Mouse (Mus musculus) forebrain, embryonic 13.5 days (tissue): ENCODE results near the gene Mael. TPM values are rescaled to one million over a fixed set of nuclear protein-coding genes. Genes with fewer than 3 reads are reported as not detected.
A peak's percentile ranks its signal among the peaks of the same experiment; 100 is the strongest.

Experiments used
- ATAC-seq: fragments of 200-750 bp; cut with Nextera tagmentation; 2 replicates; pipeline ENCODE4 v1.8.0; 2017
- H3K27ac ChIP-seq: fragments of 300-500 bp; sonication (generic); 2 replicates; pipeline ENCODE4 v1.5.1; 2015; ENCODE audit warnings: inconsistent platforms, mild to moderate bottlenecking, moderate library complexity
- H3K27me3 ChIP-seq: fragments of 300-500 bp; sonication (generic); 2 replicates; pipeline ENCODE4 v1.6.1; 2015; ENCODE audit warnings: mild to moderate bottlenecking, inconsistent platforms
- H3K36me3 ChIP-seq: fragments of 300-500 bp; sonication (generic); 2 replicates; pipeline ENCODE4 v1.6.1; 2015; ENCODE audit warnings: mild to moderate bottlenecking, inconsistent platforms; ENCODE audit not compliant: poor library complexity, severe bottlenecking
- H3K4me1 ChIP-seq: fragments of 300-500 bp; sonication (generic); 2 replicates; pipeline ENCODE4 v1.6.1; 2015; ENCODE audit warnings: inconsistent platforms
- H3K4me2 ChIP-seq: fragments of 300-500 bp; sonication (generic); 2 replicates; pipeline ENCODE4 v1.6.1; 2015; ENCODE audit warnings: inconsistent platforms, mild to moderate bottlenecking, moderate library complexity
- H3K4me3 ChIP-seq: fragments of 300-500 bp; sonication (generic); 2 replicates; pipeline ENCODE4 v1.5.1; 2015; ENCODE audit warnings: mild to moderate bottlenecking, inconsistent platforms
- H3K9ac ChIP-seq: fragments of 300-500 bp; sonication (generic); 2 replicates; pipeline ENCODE4 v1.6.1; 2015; ENCODE audit warnings: mild to moderate bottlenecking, inconsistent platforms
- H3K9me3 ChIP-seq: fragments of 300-500 bp; sonication (generic); replicated peaks from 2 replicates; pipeline ENCODE4 v1.6.1; 2016; ENCODE audit warnings: inconsistent platforms
- WGBS: fragments of 180-500 bp; shearing (Covaris S2); methylation state at CpG from one replicate; pipeline ENCODE4 v1.1.7; 2015; 5-methylcytosine and 5-hydroxymethylcytosine counted together
- polyA plus RNA-seq: library from polyadenylated mRNA; unstranded; fragments of >200 nt; fragmentation: Nextera tagmentation; extraction: Ambion mirVana; gene quantifications from 2 replicates; pipeline ENCODE4 v1.2.1, GENCODE M21; 2015

Mael gene
- polyA plus RNA-seq: not detected in 2 replicates

GRCm38 (mm10) chr1:166238315-166238969 is at the start of gene Mael:
Mael (minus strand) TSS chr1:166238747.
- WGBS: 91% methylated on average over 53 of the region's 53 CpGs
- no peak within 1 kb of the TSS for H3K27ac ChIP-seq
- ATAC-seq: no peak
- H3K36me3 ChIP-seq: no peaks in the 10 kb centered on the region
- no peak within 1 kb of the TSS for H3K4me3 ChIP-seq
- H3K27me3 ChIP-seq: no peaks in the 10 kb centered on the region
- peaks cover 10% of the 10 kb centered on the region for H3K9me3 ChIP-seq
- H3K9ac ChIP-seq: no peak within 1 kb of the TSS
- no peaks in the 10 kb centered on the region for H3K4me1 ChIP-seq
- H3K4me2 ChIP-seq: no peak within 1 kb of the TSS

GRCm38 (mm10) chr1:166286231-166286630 is 47.7 kb upstream of the Mael start:
- Histone ChIP-seq H3K27ac (no peak overlapping the region), H3K36me3 (no peaks in the 10 kb centered on the region), H3K9ac (no peak overlapping the region), H3K4me3 (no peak overlapping the region), H3K4me1 (peaks cover 65% of the 10 kb centered on the region), H3K9me3 (no peaks in the 10 kb centered on the region), H3K27me3 (no peaks in the 10 kb centered on the region), H3K4me2 (peak overlapping the region; percentile 3; the same call in 1 of the 2 replicates)
- 35% methylated on average over 9 of the region's 9 CpGs for WGBS
- 0 out of 2 replicates have a peak, but pooled peaks have one; percentile 32 for ATAC-seq

DNA sequence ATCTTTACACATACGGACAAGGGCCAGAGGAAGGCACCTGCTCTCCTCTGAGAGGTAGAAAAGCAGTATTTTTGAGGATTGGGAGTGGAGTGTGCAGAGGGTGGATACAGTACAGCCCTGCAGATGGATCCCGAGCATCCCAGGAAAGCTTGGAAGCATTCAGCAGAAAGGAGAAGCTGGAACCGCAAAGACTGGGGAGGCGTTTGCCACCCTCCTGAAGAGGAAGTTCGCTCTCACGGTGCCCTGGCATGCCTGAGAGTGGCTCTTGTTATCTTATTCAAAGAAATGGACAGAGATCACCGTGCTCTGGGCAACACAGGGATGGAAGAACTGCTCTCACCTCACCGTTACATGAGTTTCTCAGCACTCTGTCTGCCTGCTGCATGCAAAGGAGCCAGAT is 45.8 kb upstream of the Mael start:
- no peaks in the 10 kb centered on the region for H3K27me3 ChIP-seq
- no peak overlapping the region for H3K4me3 ChIP-seq
- no peak for ATAC-seq
- H3K4me2 ChIP-seq: no peak overlapping the region
- no peaks in the 10 kb centered on the region for H3K36me3 ChIP-seq
- no peaks in the 10 kb centered on the region for H3K9me3 ChIP-seq
- H3K9ac ChIP-seq: 0 out of 2 replicates have a peak overlapping the region, but pooled peaks have one; percentile 27
- peaks cover 79% of the 10 kb centered on the region for H3K4me1 ChIP-seq
- H3K27ac ChIP-seq: peak overlapping the region; percentile 45
- 57% methylated on average over 8 of the region's 8 CpGs for WGBS

GRCm38 (mm10) chr1:166283451-166283850 is 44.9 kb upstream of the Mael start:
- H3K4me3 ChIP-seq: no peak overlapping the region

DNA sequence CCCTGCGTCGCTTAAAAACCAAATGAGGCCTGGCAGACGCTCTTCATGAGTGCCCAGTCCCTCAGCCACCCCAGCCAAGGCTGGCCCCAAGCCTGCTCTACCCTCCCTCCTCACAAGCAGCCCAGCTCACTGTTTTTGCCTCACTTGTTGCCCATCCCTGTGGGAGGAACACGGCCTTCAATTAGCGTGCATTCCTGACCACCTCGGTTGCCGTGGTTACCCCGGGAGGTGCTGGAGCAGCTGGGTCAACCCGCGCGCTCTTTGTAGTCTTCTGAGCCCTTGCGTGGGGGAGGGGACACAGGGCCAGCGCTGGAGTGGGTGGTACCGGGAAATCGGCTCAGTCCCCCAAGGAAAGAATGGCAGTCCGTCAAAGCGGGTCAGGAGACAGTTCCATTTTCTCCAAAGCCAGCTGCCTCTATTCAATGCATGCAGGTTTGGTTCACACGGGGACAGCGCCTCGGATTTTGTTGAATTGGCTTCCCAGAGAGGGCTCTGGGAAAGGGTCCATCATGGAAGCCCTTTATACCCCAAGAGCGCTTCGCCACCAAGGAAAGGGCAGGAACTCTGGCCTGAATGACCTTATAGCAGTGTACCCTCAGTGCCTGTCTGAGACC is 44.2 kb upstream of the Mael start:
- H3K9me3 ChIP-seq: no peaks in the 10 kb centered on the region
- H3K27ac ChIP-seq: peak overlapping the region; percentile 93
- peaks cover 95% of the 10 kb centered on the region for H3K4me1 ChIP-seq
- H3K9ac ChIP-seq: no peak overlapping the region
- no peaks in the 10 kb centered on the region for H3K36me3 ChIP-seq
- H3K27me3 ChIP-seq: no peaks in the 10 kb centered on the region
- peak overlapping the region; percentile 51 for H3K4me2 ChIP-seq
- H3K4me3 ChIP-seq: peak overlapping the region; percentile 6; the same call in 1 of the 2 replicates
- under 1% methylated on average over 22 of the region's 22 CpGs for WGBS
- ATAC-seq: peak; percentile 86

More at GRCm38 (mm10) chr1:166283451-166283850, 44.9 kb upstream of the Mael start:
- Histone ChIP-seq H3K4me2 (peak overlapping the region; percentile 51), H3K9ac (no peak overlapping the region), H3K9me3 (no peaks in the 10 kb centered on the region), H3K36me3 (no peaks in the 10 kb centered on the region), H3K27me3 (no peaks in the 10 kb centered on the region), H3K27ac (peak overlapping the region; percentile 93), H3K4me1 (peaks cover 88% of the 10 kb centered on the region)
- no peak for ATAC-seq
- 38% methylated on average over 6 of the region's 6 CpGs for WGBS

DNA sequence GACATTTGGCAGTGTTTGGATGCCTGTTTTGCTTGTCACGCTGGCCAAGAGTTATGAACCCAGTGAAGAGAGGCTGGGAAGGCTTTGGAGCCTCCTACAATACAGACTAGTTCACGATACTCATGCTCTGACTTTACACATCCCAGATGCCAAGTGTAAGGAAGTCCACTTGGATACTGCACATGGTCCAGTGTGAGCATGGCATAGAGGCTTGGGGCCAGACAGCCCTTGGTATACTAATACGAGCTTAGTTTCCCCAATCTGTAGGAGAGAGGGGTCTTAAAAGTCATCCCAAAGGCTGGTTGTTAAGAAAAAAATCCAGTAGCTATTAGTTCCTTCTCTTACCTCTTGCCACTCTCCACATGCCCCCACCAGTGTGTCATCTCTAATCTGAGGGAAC is 43.3 kb upstream of the Mael start:
- no peaks in the 10 kb centered on the region for H3K36me3 ChIP-seq
- 5% methylated on average over 3 of the region's 3 CpGs for WGBS
- ATAC-seq: no peak

DNA sequence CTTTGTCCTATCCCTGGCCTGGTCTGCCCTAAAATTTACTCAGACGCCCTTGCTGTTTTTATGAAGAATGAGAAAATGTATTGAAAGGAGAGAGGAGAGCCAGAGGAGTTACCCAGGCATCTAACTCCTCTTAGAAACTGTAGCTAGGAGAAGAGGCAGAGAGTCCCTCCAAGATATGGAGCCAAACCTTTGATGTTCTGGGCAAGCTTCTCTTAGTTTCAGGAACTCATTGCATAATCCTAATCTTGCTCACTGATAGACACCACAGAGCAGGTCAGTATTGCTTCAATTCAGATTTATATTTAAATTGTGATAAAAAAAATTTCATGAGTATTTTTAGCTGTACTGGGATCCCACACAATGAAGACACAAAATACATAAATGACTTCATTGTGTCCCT is 42.7 kb upstream of the Mael start:
- Histone ChIP-seq H3K4me3 (no peak overlapping the region), H3K9ac (no peak overlapping the region)

More for the DNA sequence above, 43.3 kb upstream of the Mael start:
- Histone ChIP-seq H3K9ac (0 out of 2 replicates have a peak overlapping the region, but pooled peaks have one; percentile 16), H3K27ac (peak overlapping the region; percentile 93), H3K4me3 (no peak overlapping the region), H3K4me2 (no peak overlapping the region), H3K9me3 (no peaks in the 10 kb centered on the region), H3K4me1 (peaks cover 90% of the 10 kb centered on the region), H3K27me3 (no peaks in the 10 kb centered on the region)

DNA sequence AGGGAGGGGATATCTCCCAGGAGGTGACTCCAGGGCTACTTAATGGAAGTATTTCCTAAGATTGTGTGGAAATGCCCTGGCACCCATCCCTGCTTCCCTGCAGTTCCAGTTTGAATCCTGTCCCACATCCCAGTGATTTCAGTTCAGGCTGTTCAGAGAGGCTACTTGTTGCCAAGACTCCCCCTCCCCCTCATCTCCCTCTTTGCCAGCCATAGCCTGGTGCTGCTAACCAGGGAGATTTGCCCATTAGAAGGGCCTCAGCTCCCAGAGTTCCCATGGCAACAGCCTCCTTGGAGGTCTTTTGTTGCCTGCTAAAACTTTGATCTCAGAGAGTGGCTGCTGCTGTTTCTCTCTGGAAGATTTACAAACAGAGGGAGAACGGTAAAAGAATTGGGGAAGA is 42.0 kb upstream of the Mael start:
- H3K9me3 ChIP-seq: no peaks in the 10 kb centered on the region
- H3K27ac ChIP-seq: peak overlapping the region; percentile 93
- peaks cover 77% of the 10 kb centered on the region for H3K4me1 ChIP-seq
- H3K36me3 ChIP-seq: no peaks in the 10 kb centered on the region
- H3K27me3 ChIP-seq: no peaks in the 10 kb centered on the region
- WGBS: 0% methylated on average over 1 of the region's 1 CpGs
- H3K4me3 ChIP-seq: no peak overlapping the region
- ATAC-seq: peak; percentile 87
- H3K4me2 ChIP-seq: peak overlapping the region; percentile 42
- H3K9ac ChIP-seq: no peak overlapping the region

More for the DNA sequence above, 42.7 kb upstream of the Mael start:
- Histone ChIP-seq H3K27me3 (no peaks in the 10 kb centered on the region), H3K27ac (peak overlapping the region; percentile 93), H3K4me1 (peaks cover 85% of the 10 kb centered on the region), H3K36me3 (no peaks in the 10 kb centered on the region), H3K4me2 (peak overlapping the region; percentile 42), H3K9me3 (no peaks in the 10 kb centered on the region)
- no peak for ATAC-seq
- 0% methylated on average over 1 of the region's 1 CpGs for WGBS

DNA sequence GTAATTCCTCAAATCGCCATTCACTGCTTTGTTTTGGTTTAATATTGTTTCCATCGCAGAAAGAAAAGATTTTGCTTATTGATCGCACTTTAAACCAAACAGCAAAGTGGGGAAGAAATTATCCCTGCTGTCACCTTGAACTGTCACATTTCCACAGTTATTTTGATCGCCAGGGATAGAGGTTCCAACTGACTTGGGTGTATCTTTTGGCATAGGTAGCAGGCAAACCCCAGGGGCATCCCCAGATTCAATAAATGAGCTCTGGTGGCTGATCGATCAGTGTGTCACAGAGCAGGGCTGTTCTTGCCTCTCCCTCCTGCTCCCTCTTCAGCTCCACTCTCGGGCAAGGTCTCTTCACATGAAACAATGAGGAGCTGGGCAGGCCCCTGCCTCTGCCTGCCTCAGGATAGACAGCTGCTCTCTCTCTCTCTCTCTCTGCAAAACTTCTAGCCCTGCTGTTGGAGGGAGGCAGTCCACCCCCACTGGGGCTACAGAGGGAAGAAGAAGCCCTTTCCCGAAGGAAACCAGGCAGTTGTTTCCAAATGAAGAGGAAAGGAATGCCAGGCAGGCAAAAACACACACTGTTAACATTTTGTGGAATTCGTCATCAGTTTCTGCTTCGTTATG is 41.1 kb upstream of the Mael start:
- ATAC-seq: peak; percentile 5; the same call in 1 of the 2 replicates
- H3K4me2 ChIP-seq: peak overlapping the region; percentile 42
- no peaks in the 10 kb centered on the region for H3K27me3 ChIP-seq
- H3K4me1 ChIP-seq: peaks cover 69% of the 10 kb centered on the region
- H3K9me3 ChIP-seq: no peaks in the 10 kb centered on the region
- H3K27ac ChIP-seq: peak overlapping the region; percentile 93
- H3K36me3 ChIP-seq: no peaks in the 10 kb centered on the region
- H3K4me3 ChIP-seq: no peak overlapping the region
- H3K9ac ChIP-seq: peak overlapping the region; percentile 43; the same call in 1 of the 2 replicates
- WGBS: 10% methylated on average over 9 of the region's 9 CpGs

- Histone ChIP-seq H3K9ac (no peak overlapping the region), H3K4me2 (no peak overlapping the region), H3K36me3 (no peaks in the 10 kb centered on the region), H3K4me3 (no peak overlapping the region), H3K27me3 (no peaks in the 10 kb centered on the region), H3K27ac (peak overlapping the region; percentile 93), H3K4me1 (peaks cover 60% of the 10 kb centered on the region), H3K9me3 (no peaks in the 10 kb centered on the region)
- WGBS: 14% methylated on average over 2 of the region's 2 CpGs
- no peak for ATAC-seq
Observed at GRCm38 (mm10) chr1:166278786-166279185, 40.2 kb upstream of the Mael start.

GRCm38 (mm10) chr1:166268218-166268617 is 29.7 kb upstream of the Mael start:
- no peaks in the 10 kb centered on the region for H3K27me3 ChIP-seq
- H3K4me3 ChIP-seq: no peak overlapping the region
- H3K9ac ChIP-seq: no peak overlapping the region
- no peaks in the 10 kb centered on the region for H3K4me1 ChIP-seq
- no peak overlapping the region for H3K27ac ChIP-seq
- H3K4me2 ChIP-seq: no peak overlapping the region
- H3K36me3 ChIP-seq: peaks cover 33% of the 10 kb centered on the region
- ATAC-seq: no peak
- no peaks in the 10 kb centered on the region for H3K9me3 ChIP-seq
- WGBS: 91% methylated on average over 5 of the region's 5 CpGs

- no peaks in the 10 kb centered on the region for H3K4me1 ChIP-seq
- H3K4me3 ChIP-seq: no peak overlapping the region
- H3K9me3 ChIP-seq: no peaks in the 10 kb centered on the region
- H3K4me2 ChIP-seq: no peak overlapping the region
- no peak overlapping the region for H3K9ac ChIP-seq
- no peak for ATAC-seq
- H3K27ac ChIP-seq: no peak overlapping the region
- peaks cover 22% of the 10 kb centered on the region for H3K36me3 ChIP-seq
- over 99% methylated on average over 9 of the region's 9 CpGs for WGBS
- H3K27me3 ChIP-seq: no peaks in the 10 kb centered on the region
Observed at GRCm38 (mm10) chr1:166266918-166267317, 28.4 kb upstream of the Mael start.
